Mouse (Mus musculus): ENCODE data around the gene Lgr6.
"Not testable (repeated sequence)": the region's sequence is repeated elsewhere in the genome, so short reads cannot be mapped to it uniquely, and the experiment has no call there.

The Lgr6 gene

GRCm38 (mm10) chr1:135128986-135129385, 23.9 kb upstream of the Lgr6 start:
- no peak for DNase-seq (ENCODE audit: low spot score in 2 of 2)

- DNase-seq (ENCODE audit: low spot score in 2 of 2): no peak
Measured at GRCm38 (mm10) chr1:135128011-135128441, 22.9 kb upstream of the Lgr6 start.

- no peak for DNase-seq (ENCODE audit: low spot score in 2 of 2)
Measured at GRCm38 (mm10) chr1:135126443-135127027, 21.5 kb upstream of the Lgr6 start.

DNA sequence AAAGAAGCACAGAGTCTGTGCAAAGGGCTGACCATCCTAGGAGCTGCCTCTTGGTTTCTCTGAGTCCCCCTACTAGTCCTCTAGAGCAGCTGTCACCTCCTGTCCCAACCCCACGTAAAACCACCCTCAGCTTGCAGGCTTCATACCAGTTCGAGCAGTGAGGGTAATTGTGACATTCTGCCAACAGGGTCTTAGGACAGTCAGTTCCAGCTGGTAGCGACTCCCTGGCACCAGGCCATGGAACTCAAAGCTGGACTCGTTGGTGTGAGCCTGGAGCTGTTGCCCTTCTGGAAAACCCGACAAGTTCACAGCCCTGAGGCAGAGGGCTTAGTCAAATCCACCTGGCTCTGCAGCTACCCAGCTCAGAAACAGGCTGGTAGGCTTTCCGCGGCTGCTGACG, 20.9 kb upstream of the Lgr6 start:
- peak in 1 of 2 experiments; percentile 70 for DNase-seq (ENCODE audit: low spot score in 2 of 2)

DNA sequence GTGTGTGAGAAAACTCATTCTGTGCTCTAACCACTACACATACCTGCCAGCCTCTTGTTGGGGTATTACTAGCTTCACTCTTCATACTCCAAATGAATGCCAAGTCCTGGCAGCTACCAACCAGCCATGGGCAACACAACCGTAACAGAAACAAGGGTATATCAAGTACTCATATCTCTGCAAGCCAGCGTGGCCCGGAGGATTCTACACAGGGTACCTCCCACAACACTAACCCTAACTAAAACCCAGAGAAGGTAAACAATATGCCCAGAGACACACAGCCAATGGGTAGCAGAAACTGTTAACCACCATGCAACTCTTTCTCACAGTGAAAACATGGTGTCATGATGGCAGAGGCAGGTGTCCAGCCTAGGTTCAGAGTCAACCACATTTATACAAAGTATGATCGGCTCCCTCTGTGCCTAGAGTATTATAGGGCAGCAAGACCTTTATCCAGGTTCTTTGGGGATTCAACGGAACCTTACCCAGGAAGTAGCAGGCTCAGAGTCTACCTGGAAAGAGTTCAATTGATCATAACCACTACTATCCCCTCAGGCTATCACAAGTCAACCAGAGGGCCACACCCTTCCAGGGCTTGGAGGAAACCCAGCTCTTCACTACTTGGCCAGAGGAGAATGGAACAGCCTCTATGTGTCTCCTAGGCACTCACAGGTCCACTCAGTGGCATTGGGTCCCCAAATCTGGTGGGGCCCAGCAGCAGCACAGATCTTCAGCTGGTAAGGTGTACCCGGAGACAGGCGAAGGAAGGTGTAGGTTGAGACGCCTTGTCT, 19.7 kb upstream of the Lgr6 start:
- no peak for DNase-seq (ENCODE audit: low spot score in 2 of 2)

- DNase-seq (ENCODE audit: low spot score in 2 of 2): peak in 1 of 2 experiments; percentile 42
Measured at GRCm38 (mm10) chr1:135112661-135113060, 7.6 kb upstream of the Lgr6 start.

DNA sequence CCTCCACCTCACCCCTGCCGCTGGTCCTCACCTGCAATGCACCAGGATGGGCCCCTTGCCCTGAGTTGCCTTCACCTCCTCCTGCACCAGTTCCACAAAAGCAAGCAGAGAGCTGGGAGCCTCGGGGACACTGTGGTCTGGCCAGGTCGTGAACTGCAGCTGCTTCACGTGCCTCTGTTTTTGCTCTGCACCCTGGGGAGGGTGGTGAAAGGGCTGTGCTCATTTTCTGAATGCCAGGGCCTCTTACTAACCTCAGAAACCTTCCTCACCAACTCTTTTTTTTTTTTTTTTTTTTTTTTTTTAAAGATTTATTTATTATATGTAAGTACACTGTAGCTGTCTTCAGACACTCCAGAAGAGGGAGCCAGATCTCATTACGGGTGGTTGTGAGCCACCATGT, 6.2 kb upstream of the Lgr6 start:
- not testable (repeated sequence) for DNase-seq (ENCODE audit: low spot score in 2 of 2)

GRCm38 (mm10) chr1:135110075-135110474, 5.0 kb upstream of the Lgr6 start:
- peak; percentile 59 to 83 for DNase-seq (ENCODE audit: low spot score in 2 of 2)

- DNase-seq (ENCODE audit: low spot score in 2 of 2): peak in 1 of 2 experiments; percentile 52
Measured at GRCm38 (mm10) chr1:135108611-135109010, 3.5 kb upstream of the Lgr6 start.

- peak; percentile 54 to 71 for DNase-seq (ENCODE audit: low spot score in 2 of 2)
Measured at GRCm38 (mm10) chr1:135105951-135106350, 875 bp upstream of the Lgr6 start.

DNA sequence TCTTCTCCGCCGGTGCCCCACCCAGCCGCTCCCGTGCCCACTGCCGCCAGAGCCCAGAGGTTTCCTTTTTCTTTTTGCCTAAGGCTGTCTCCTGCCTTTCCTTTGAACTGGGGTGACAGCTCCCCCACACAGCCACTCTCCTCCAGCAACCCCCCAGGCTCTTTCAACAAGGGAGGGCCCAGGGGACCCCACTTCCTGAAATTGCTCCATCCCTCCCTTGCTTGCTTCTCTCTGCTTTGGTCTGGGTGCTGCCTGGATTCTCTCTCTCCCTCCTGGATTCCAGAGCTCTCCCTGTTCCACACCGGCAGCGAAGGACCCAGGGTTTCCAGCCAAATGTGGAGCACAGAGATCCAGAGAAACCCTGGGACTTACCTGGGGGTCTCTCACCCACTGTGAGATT, 4.7 kb downstream of the Lgr6 start:
- no peak for DNase-seq (ENCODE audit: low spot score in 2 of 2)

GRCm38 (mm10) chr1:135098441-135098840, 6.6 kb downstream of the Lgr6 start:
- DNase-seq (ENCODE audit: low spot score in 2 of 2): no peak

GRCm38 (mm10) chr1:135097441-135097840, 7.6 kb downstream of the Lgr6 start:
- DNase-seq (ENCODE audit: low spot score in 2 of 2): no peak

GRCm38 (mm10) chr1:135096312-135096711, 8.8 kb downstream of the Lgr6 start:
- no peak for DNase-seq (ENCODE audit: low spot score in 2 of 2)

- no peak for DNase-seq (ENCODE audit: low spot score in 2 of 2)
Measured at GRCm38 (mm10) chr1:135095189-135095588, 9.9 kb downstream of the Lgr6 start.

DNA sequence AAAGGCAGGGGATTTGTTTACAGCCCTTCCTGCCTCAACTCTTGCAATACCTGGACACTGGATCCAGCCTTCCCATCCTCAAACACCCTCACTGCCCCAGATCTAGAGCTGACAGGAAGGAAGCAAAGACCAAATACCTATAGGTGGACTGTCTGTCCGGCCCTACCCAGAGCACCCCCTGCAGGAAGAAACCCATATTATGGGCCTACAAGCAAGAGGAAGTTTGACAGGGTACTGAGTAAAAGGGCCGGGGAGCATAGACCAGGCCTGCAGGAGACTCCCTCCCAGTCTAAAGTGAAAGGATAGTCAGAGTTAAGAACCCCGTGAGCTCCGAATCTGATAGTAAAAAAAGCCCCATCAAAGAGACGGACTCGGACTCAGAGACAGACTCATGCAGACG, 10.4 kb downstream of the Lgr6 start:
- no peak for DNase-seq (ENCODE audit: low spot score in 2 of 2)

DNA sequence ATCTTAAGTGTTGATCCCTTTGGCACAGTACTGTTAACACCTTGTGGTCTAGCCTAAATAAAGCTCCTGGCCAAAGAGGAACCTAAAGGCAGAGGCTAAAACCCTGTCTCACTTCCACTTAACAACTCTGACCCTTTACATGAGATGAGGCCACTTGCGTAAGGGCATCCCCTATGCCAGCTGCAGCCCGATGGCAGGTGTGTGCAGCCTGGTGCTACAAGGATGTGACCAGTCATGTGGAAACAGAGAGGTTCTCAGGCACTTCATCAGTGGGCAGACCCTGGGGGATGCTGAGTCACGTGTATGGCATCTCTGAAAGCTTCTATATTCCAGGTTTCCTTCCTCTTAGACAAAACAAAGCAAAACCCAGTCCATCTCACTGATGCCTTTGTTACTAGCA, 14.2 kb downstream of the Lgr6 start:
- no peak for DNase-seq (ENCODE audit: low spot score in 2 of 2)

DNA sequence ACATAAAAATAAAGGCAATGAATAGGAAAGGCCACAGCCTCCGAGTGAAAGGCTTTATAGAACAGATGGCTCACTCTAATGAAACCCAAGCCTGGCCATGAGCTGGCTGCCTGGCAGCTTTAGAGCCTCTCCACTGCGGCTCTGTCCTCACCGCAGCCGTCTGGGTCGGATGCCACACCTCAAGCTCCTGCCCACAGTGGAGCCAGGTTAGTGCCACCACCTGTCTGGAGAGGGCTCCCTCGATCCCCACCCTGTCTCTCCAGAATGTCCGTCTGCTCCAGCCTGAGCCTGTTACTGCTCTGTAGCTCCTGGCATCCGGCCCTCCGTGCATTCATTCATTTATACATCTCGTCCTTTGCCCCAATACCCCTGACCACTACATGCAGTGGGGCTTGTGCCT, 15.4 kb downstream of the Lgr6 start:
- DNase-seq (ENCODE audit: low spot score in 2 of 2): no peak

- DNase-seq (ENCODE audit: low spot score in 2 of 2): no peak
Measured at GRCm38 (mm10) chr1:135087414-135087813, 17.7 kb downstream of the Lgr6 start.

DNA sequence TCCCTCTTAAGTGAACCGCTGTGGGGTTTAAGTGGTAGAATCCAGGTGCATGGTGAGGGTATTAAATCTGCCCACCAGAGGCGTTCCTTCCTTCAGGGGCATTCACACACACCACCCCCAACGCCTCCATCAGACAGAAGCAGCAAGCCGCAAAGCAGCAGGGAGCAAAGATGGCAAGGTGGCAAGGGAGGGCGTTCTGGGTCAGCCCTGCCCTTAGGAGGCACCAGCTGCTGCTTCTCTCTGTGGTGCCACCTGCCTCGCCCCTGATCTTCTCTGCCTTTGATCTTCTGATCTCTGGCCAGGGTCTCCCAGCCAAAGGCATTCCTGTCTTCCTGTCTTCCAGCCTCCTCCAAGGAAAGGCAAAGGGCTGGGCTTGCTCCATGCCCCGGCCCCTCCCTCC, 19.1 kb downstream of the Lgr6 start:
- no peak for DNase-seq (ENCODE audit: low spot score in 2 of 2)

DNA sequence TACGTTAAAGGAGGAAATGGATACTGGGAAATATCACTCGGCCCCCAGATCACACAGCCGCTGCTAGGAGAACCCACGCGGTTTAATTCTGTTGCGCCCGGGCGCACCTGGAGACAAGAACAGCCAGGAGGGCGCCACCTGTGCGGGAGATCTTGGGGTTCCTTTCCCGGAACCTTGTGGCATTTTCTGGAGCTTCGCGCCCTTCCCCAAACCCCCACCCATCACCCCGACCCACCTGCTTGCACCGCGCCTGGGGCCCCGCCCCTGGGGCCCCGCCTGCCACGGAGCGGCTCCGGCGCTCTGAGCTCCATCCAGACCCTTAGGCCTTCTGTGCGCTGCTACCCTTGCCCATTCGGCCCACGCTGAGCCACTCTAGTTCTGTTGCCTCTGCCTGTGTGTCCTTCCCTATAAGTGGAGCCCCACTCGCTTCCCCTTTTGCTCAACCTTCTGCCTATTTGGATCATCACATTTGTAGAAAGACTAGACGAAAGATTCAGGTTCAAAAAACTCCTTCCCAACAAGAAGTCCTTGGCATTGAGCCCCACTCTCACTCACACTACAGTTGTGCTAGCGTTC, 19.7 kb downstream of the Lgr6 start:
- no peak for DNase-seq (ENCODE audit: low spot score in 2 of 2)

DNA sequence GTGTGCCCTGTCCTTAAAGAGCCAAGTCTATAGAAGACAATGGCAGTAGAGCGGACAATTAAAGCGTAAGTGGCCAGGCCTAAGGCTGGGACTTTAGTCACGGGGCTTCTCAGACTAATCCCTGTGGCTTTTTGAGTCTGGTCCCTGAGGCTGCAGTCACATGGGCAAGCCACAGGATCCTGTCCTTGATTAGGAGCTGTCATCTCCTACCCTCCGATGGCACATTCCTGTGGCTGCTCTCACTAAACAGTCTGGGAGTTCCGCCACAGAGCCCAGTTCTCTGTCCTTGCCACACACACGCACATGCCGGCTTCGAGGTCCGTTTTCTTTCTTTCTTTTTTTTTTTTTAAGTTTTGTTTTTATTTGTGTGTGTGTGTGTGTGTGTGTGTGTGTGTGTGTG, 21.6 kb downstream of the Lgr6 start:
- no peak for DNase-seq (ENCODE audit: low spot score in 2 of 2)

DNA sequence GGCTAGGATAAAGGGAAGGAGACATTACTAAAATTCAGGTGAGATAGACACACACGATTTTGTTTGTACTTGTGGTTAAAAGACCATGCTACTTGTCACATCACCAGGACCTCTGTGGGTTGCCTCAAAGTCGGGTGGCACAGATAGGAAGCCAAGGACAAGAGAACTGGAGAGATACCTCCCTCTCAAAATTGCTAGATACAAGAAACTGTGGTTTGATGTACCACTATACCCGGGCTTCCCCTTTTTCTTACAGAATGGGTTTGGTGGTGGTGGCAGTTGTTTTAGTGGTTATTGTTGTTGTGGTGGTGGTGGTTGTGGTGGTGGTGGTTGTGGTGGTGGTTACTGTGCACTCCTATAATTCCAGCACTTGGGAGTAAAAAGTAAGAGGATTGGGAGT, 22.8 kb downstream of the Lgr6 start:
- no peak for DNase-seq (ENCODE audit: low spot score in 2 of 2)
